Mouse (Mus musculus) hindbrain, embryonic 15.5 days (tissue): ENCODE results near the gene Synm. TPM values are rescaled to one million over a fixed set of nuclear protein-coding genes. Genes with fewer than 3 reads are reported as not detected.

Source experiments
- ATAC-seq: fragments of 200-750 bp; cut with Nextera tagmentation; 2 replicates; pipeline ENCODE4 v1.8.0; 2017; ENCODE audit warnings: low read depth, moderate number of reproducible peaks, moderate TSS enrichment; ENCODE audit not compliant: low FRiP score
- H3K27ac ChIP-seq: fragments of 300-500 bp; sonication (generic); replicated peaks from 2 replicates; pipeline ENCODE4 v1.5.1; 2015; ENCODE audit warnings: mild to moderate bottlenecking, inconsistent platforms
- H3K27me3 ChIP-seq: fragments of 300-500 bp; sonication (generic); 2 replicates; pipeline ENCODE4 v1.6.1; 2015; ENCODE audit warnings: control low read depth, inconsistent platforms
- H3K36me3 ChIP-seq: fragments of 300-500 bp; sonication (generic); 2 replicates; pipeline ENCODE4 v1.6.1; 2015; ENCODE audit warnings: control low read depth, inconsistent platforms
- H3K4me1 ChIP-seq: fragments of 300-500 bp; sonication (generic); replicated peaks from 2 replicates; pipeline ENCODE4 v1.6.1; 2015; ENCODE audit warnings: control low read depth, inconsistent platforms
- H3K4me2 ChIP-seq: fragments of 300-500 bp; sonication (generic); 2 replicates; pipeline ENCODE4 v1.6.1; 2015; ENCODE audit warnings: moderate library complexity, mild to moderate bottlenecking, inconsistent platforms
- H3K4me3 ChIP-seq: fragments of 300-500 bp; sonication (generic); 2 replicates; pipeline ENCODE4 v1.5.1; 2015; ENCODE audit warnings: mild to moderate bottlenecking, inconsistent platforms
- H3K9ac ChIP-seq: fragments of 300-500 bp; sonication (generic); 2 replicates; pipeline ENCODE4 v1.6.1; 2015; ENCODE audit warnings: inconsistent platforms
- H3K9me3 ChIP-seq: fragments of 300-500 bp; sonication (generic); 2 replicates; pipeline ENCODE4 v1.6.1; 2016; ENCODE audit warnings: control low read depth, inconsistent platforms
- WGBS: fragments of 180-500 bp; shearing (Covaris S2); methylation state at CpG from one replicate; pipeline ENCODE4 v1.1.7; 2015; 5-methylcytosine and 5-hydroxymethylcytosine counted together
- microRNA-seq: library from miRNA; unstranded; fragments of <30 nt; microRNA quantifications from one replicate; pipeline ENCODE4, GENCODE M21; 2016
- polyA plus RNA-seq: library from polyadenylated mRNA; unstranded; fragments of >200 nt; fragmentation: Nextera tagmentation; extraction: Ambion mirVana; gene quantifications from 2 replicates; pipeline ENCODE4 v1.2.1, GENCODE M21; 2015

The Synm gene
- polyA plus RNA-seq, 1 experiment from 2014 or later: 7.1 TPM

- Histone ChIP-seq H3K27me3 (no peaks in the 10 kb centered on the region), H3K4me3 (no peak overlapping the region), H3K4me1 (no peaks in the 10 kb centered on the region), H3K4me2 (no peak overlapping the region), H3K9ac (no peak overlapping the region), H3K9me3 (no peaks in the 10 kb centered on the region), H3K27ac (no peak overlapping the region), H3K36me3 (no peaks in the 10 kb centered on the region)
- 72% methylated on average over 3 of the region's 3 CpGs for WGBS
- ATAC-seq: no peak
Measured at GRCm38 (mm10) chr7:67692141-67692540, 67.4 kb downstream of the Synm start.

- Histone ChIP-seq H3K4me1 (no peaks in the 10 kb centered on the region), H3K4me3 (no peak overlapping the region), H3K27me3 (no peaks in the 10 kb centered on the region), H3K9ac (no peak overlapping the region), H3K4me2 (no peak overlapping the region), H3K36me3 (no peaks in the 10 kb centered on the region), H3K9me3 (no peaks in the 10 kb centered on the region), H3K27ac (no peak overlapping the region)
- WGBS: 85% methylated on average over 6 of the region's 6 CpGs
- ATAC-seq: no peak
Measured at GRCm38 (mm10) chr7:67691036-67691435, 68.5 kb downstream of the Synm start.

GRCm38 (mm10) chr7:67689793-67690192, 69.7 kb downstream of the Synm start:
- H3K27me3 ChIP-seq: no peaks in the 10 kb centered on the region
- no peaks in the 10 kb centered on the region for H3K4me1 ChIP-seq
- no peaks in the 10 kb centered on the region for H3K9me3 ChIP-seq
- H3K27ac ChIP-seq: no peak overlapping the region
- no peak for ATAC-seq
- 77% methylated on average over 7 of the region's 7 CpGs for WGBS
- H3K36me3 ChIP-seq: no peaks in the 10 kb centered on the region
- H3K4me2 ChIP-seq: no peak overlapping the region
- no peak overlapping the region for H3K4me3 ChIP-seq
- H3K9ac ChIP-seq: no peak overlapping the region

- Histone ChIP-seq H3K9ac (no peak overlapping the region), H3K4me1 (no peaks in the 10 kb centered on the region), H3K4me3 (no peak overlapping the region), H3K4me2 (no peak overlapping the region), H3K27me3 (no peaks in the 10 kb centered on the region), H3K9me3 (no peaks in the 10 kb centered on the region), H3K36me3 (no peaks in the 10 kb centered on the region), H3K27ac (0 out of 2 replicates have a peak overlapping the region, but pooled peaks have one; percentile 2)
- 36% methylated on average over 3 of the region's 3 CpGs for WGBS
- ATAC-seq: no peak
Measured at GRCm38 (mm10) chr7:67688281-67688680, 71.3 kb downstream of the Synm start.

DNA sequence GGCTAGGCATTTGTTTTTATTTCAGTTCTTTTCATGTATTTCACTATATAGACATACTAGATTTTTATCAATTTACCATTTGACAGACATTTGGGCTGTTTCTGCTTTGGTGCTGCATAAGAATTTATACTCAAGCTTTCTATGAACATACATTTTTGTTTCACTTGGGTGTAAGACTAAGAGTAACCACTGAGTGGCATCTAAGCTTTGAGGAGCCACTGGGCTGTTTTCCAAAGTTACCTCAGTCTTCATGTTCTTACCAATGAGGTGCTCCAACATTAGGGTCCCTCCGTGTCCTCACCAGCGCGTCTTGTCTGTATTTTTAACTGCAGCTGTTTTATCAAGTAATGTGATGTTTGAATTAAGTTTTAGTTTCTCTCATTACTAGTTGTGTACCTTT, 73.0 kb downstream of the Synm start:
- H3K36me3 ChIP-seq: no peaks in the 10 kb centered on the region
- no peaks in the 10 kb centered on the region for H3K27me3 ChIP-seq
- H3K9me3 ChIP-seq: no peaks in the 10 kb centered on the region
- 88% methylated on average over 3 of the region's 3 CpGs for WGBS
- no peak for ATAC-seq
- no peak overlapping the region for H3K9ac ChIP-seq
- H3K4me1 ChIP-seq: no peaks in the 10 kb centered on the region
- H3K4me2 ChIP-seq: no peak overlapping the region
- H3K27ac ChIP-seq: no peak overlapping the region
- no peak overlapping the region for H3K4me3 ChIP-seq

DNA sequence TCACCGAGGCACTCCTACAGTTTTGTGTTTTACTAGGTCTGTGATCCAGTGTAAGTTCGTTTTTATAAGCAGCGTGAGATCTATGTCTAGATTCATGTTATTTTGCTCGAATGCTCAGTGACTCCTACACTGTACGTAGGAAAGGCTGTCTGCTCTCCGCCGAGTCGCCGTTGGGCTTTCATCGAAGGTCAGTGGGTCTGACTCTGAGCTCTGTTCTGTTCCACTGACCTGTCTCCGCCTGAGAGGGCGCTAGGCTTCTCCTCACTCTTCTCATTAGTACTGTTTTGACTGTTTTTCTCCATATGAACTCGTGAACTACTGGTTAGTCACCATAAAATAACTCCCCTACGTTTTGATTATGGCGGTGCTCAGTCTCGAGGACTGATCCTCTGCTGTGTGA, 76.5 kb downstream of the Synm start:
- Histone ChIP-seq H3K9ac (no peak overlapping the region), H3K36me3 (no peaks in the 10 kb centered on the region), H3K4me2 (no peak overlapping the region), H3K4me1 (no peaks in the 10 kb centered on the region), H3K27me3 (no peaks in the 10 kb centered on the region), H3K4me3 (no peak overlapping the region), H3K27ac (no peak overlapping the region), H3K9me3 (no peaks in the 10 kb centered on the region)
- no peak for ATAC-seq
- 87% methylated on average over 16 of the region's 16 CpGs for WGBS

GRCm38 (mm10) chr7:67681078-67681477, 78.5 kb downstream of the Synm start:
- Histone ChIP-seq H3K27ac (no peak overlapping the region), H3K9ac (no peak overlapping the region), H3K27me3 (no peaks in the 10 kb centered on the region), H3K9me3 (no peaks in the 10 kb centered on the region), H3K4me2 (no peak overlapping the region), H3K4me3 (no peak overlapping the region), H3K36me3 (no peaks in the 10 kb centered on the region), H3K4me1 (no peaks in the 10 kb centered on the region)
- ATAC-seq: no peak
- WGBS: 79% methylated on average over 9 of the region's 9 CpGs

Small RNA genes lying within 50 kb of the gene (microRNA-seq; reads per million reads assigned to microRNA genes)
- gene Gm23844: not detected

Other genes starting within 250 kb of the Synm start
- gene Lrrc28, start 114.5 kb downstream of the Synm start, polyA plus RNA-seq: 21.6 and 23.1 TPM in 2 replicates
- gene Ttc23, start 112.3 kb downstream of the Synm start, polyA plus RNA-seq: 7.9 and 9.2 TPM in 2 replicates
- gene Igf1r, start 193.1 kb upstream of the Synm start, polyA plus RNA-seq: 19.2 and 22.8 TPM in 2 replicates